Mouse (Mus musculus) hindbrain, embryonic 14.5 days (tissue): ENCODE data around the gene Clybl. TPM values are rescaled to one million over a fixed set of nuclear protein-coding genes. Genes with fewer than 3 reads are reported as not detected.

ENCODE experiments used
- ATAC-seq: fragments of 200-750 bp; cut with Nextera tagmentation; 2 replicates; pipeline ENCODE4 v1.8.0; 2017; ENCODE audit warnings: moderate number of reproducible peaks, mild to moderate bottlenecking, moderate TSS enrichment, moderate library complexity; ENCODE audit not compliant: low FRiP score
- DNase-seq: peaks from one replicate; pipeline ENCODE4 v3.0.0-alpha.2; 2015; ENCODE audit warnings: low spot score
- H3K27ac ChIP-seq: fragments of 300-500 bp; sonication (generic); 2 replicates; pipeline ENCODE4 v1.5.1; 2014; ENCODE audit warnings: mild to moderate bottlenecking, moderate library complexity
- H3K27me3 ChIP-seq: fragments of 300-500 bp; sonication (generic); 2 replicates; pipeline ENCODE4 v1.6.1; 2014; ENCODE audit warnings: mild to moderate bottlenecking, low read length, mixed read lengths; ENCODE audit not compliant: control insufficient read depth, insufficient read depth
- H3K36me3 ChIP-seq: fragments of 300-500 bp; sonication (generic); replicated peaks from 2 replicates; pipeline ENCODE4 v1.6.1; 2014; ENCODE audit not compliant: control insufficient read depth, insufficient read depth
- H3K4me1 ChIP-seq: fragments of 300-500 bp; sonication (generic); replicated peaks from 2 replicates; pipeline ENCODE4 v1.6.1; 2014; ENCODE audit warnings: antibody characterized with exemption, low read length, mixed read lengths; ENCODE audit not compliant: control insufficient read depth, insufficient read depth
- H3K4me2 ChIP-seq: fragments of 300-500 bp; sonication (generic); replicated peaks from 2 replicates; pipeline ENCODE4 v1.6.1; 2014; ENCODE audit warnings: mild to moderate bottlenecking, moderate library complexity
- H3K4me3 ChIP-seq: fragments of 300-500 bp; sonication (generic); replicated peaks from 2 replicates; pipeline ENCODE4 v1.5.1; 2014; ENCODE audit warnings: mild to moderate bottlenecking, low read length
- H3K9ac ChIP-seq: fragments of 300-500 bp; sonication (generic); 2 replicates; pipeline ENCODE4 v1.6.1; 2014
- H3K9me3 ChIP-seq: fragments of 300-500 bp; sonication (generic); 2 replicates; pipeline ENCODE4 v1.6.1; 2016; ENCODE audit warnings: low read length; ENCODE audit not compliant: control insufficient read depth
- WGBS: fragments of 180-500 bp; shearing (Covaris S2); extraction: QIAGEN DNeasy Blood & Tissue Kit; methylation state at CpG from one replicate; pipeline ENCODE4 v1.1.7; 2014; 5-methylcytosine and 5-hydroxymethylcytosine counted together
- polyA plus RNA-seq: library from polyadenylated mRNA; unstranded; fragments of >200 nt; fragmentation: Nextera tagmentation; extraction: Ambion mirVana; gene quantifications from 2 replicates; pipeline ENCODE4 v1.2.1, GENCODE M21; 2014

The Clybl gene
- polyA plus RNA-seq, 1 experiment from 2014 or later: 16.3 TPM

- no peak overlapping the region for H3K4me3 ChIP-seq
- no peaks in the 10 kb centered on the region for H3K36me3 ChIP-seq
- no peak for DNase-seq
- H3K27me3 ChIP-seq: peaks cover 20% of the 10 kb centered on the region
- no peak overlapping the region for H3K9ac ChIP-seq
- H3K4me1 ChIP-seq: peaks cover 10% of the 10 kb centered on the region; the same call in 1 of the 2 replicates
- H3K4me2 ChIP-seq: no peak overlapping the region
- no peaks in the 10 kb centered on the region for H3K9me3 ChIP-seq
- H3K27ac ChIP-seq: peak overlapping the region; percentile 17
- WGBS: 48% methylated on average over 19 of the region's 19 CpGs
- ATAC-seq: no peak
These were observed 207.0 kb downstream of the Clybl start for GRCm38 (mm10) chr14:122388431-122389031.

GRCm38 (mm10) chr14:122389684-122390370, 208.3 kb downstream of the Clybl start:
- H3K4me3 ChIP-seq: no peak overlapping the region
- peaks cover 5% of the 10 kb centered on the region; the same call in 1 of the 2 replicates for H3K4me1 ChIP-seq
- 82% methylated on average over 13 of the region's 13 CpGs for WGBS
- DNase-seq: no peak
- H3K36me3 ChIP-seq: no peaks in the 10 kb centered on the region
- no peak for ATAC-seq
- no peaks in the 10 kb centered on the region for H3K9me3 ChIP-seq
- no peak overlapping the region for H3K4me2 ChIP-seq
- H3K27me3 ChIP-seq: peaks cover 12% of the 10 kb centered on the region; the same call in 1 of the 2 replicates
- no peak overlapping the region for H3K9ac ChIP-seq
- no peak overlapping the region for H3K27ac ChIP-seq

- WGBS: 66% methylated on average over 4 of the region's 4 CpGs
- Histone ChIP-seq H3K4me1 (no peaks in the 10 kb centered on the region), H3K36me3 (no peaks in the 10 kb centered on the region), H3K4me2 (no peak overlapping the region), H3K9me3 (no peaks in the 10 kb centered on the region), H3K27me3 (peaks cover 6% of the 10 kb centered on the region; the same call in 1 of the 2 replicates), H3K27ac (no peak overlapping the region), H3K4me3 (no peak overlapping the region), H3K9ac (no peak overlapping the region)
- DNase-seq (no peak), ATAC-seq (no peak)
These were observed 209.4 kb downstream of the Clybl start for GRCm38 (mm10) chr14:122390935-122391334.

- no peak overlapping the region for H3K9ac ChIP-seq
- H3K27me3 ChIP-seq: peaks cover 6% of the 10 kb centered on the region; the same call in 1 of the 2 replicates
- H3K9me3 ChIP-seq: no peaks in the 10 kb centered on the region
- DNase-seq (no peak), ATAC-seq (no peak)
- H3K27ac ChIP-seq: no peak overlapping the region
- WGBS: 90% methylated on average over 1 of the region's 1 CpGs
- H3K36me3 ChIP-seq: no peaks in the 10 kb centered on the region
- H3K4me3 ChIP-seq: no peak overlapping the region
- no peak overlapping the region for H3K4me2 ChIP-seq
- no peaks in the 10 kb centered on the region for H3K4me1 ChIP-seq
These were observed 211.6 kb downstream of the Clybl start for GRCm38 (mm10) chr14:122393119-122393518.

- DNase-seq (no peak), ATAC-seq (no peak)
- no peak overlapping the region for H3K4me2 ChIP-seq
- H3K27me3 ChIP-seq: peaks cover 25% of the 10 kb centered on the region
- H3K9me3 ChIP-seq: no peaks in the 10 kb centered on the region
- H3K4me3 ChIP-seq: no peak overlapping the region
- WGBS: 51% methylated on average over 4 of the region's 4 CpGs
- H3K4me1 ChIP-seq: peaks cover 9% of the 10 kb centered on the region
- H3K9ac ChIP-seq: no peak overlapping the region
- no peaks in the 10 kb centered on the region for H3K36me3 ChIP-seq
- H3K27ac ChIP-seq: no peak overlapping the region
These were observed 217.2 kb downstream of the Clybl start for GRCm38 (mm10) chr14:122398676-122399075.

GRCm38 (mm10) chr14:122399906-122400305, 218.4 kb downstream of the Clybl start:
- H3K9me3 ChIP-seq: no peaks in the 10 kb centered on the region
- no peaks in the 10 kb centered on the region for H3K36me3 ChIP-seq
- 73% methylated on average over 5 of the region's 5 CpGs for WGBS
- no peak overlapping the region for H3K9ac ChIP-seq
- H3K4me2 ChIP-seq: no peak overlapping the region
- DNase-seq (no peak), ATAC-seq (no peak)
- H3K27me3 ChIP-seq: peaks cover 37% of the 10 kb centered on the region
- no peak overlapping the region for H3K27ac ChIP-seq
- peaks cover 9% of the 10 kb centered on the region for H3K4me1 ChIP-seq
- no peak overlapping the region for H3K4me3 ChIP-seq

- Histone ChIP-seq H3K9me3 (no peaks in the 10 kb centered on the region), H3K4me2 (no peak overlapping the region), H3K9ac (no peak overlapping the region), H3K36me3 (no peaks in the 10 kb centered on the region), H3K4me3 (no peak overlapping the region), H3K4me1 (peaks cover 26% of the 10 kb centered on the region), H3K27me3 (peaks cover 56% of the 10 kb centered on the region), H3K27ac (no peak overlapping the region)
- DNase-seq: no peak
- no peak for ATAC-seq
- WGBS: 30% methylated on average over 11 of the region's 11 CpGs
These were observed 220.4 kb downstream of the Clybl start for GRCm38 (mm10) chr14:122401886-122402285.

GRCm38 (mm10) chr14:122402716-122403258, 221.3 kb downstream of the Clybl start:
- H3K27me3 ChIP-seq: peaks cover 64% of the 10 kb centered on the region
- no peak overlapping the region for H3K4me3 ChIP-seq
- no peaks in the 10 kb centered on the region for H3K36me3 ChIP-seq
- no peaks in the 10 kb centered on the region for H3K9me3 ChIP-seq
- peaks cover 29% of the 10 kb centered on the region for H3K4me1 ChIP-seq
- DNase-seq (no peak), ATAC-seq (no peak)
- no peak overlapping the region for H3K4me2 ChIP-seq
- 17% methylated on average over 12 of the region's 12 CpGs for WGBS
- H3K27ac ChIP-seq: no peak overlapping the region
- H3K9ac ChIP-seq: no peak overlapping the region

GRCm38 (mm10) chr14:122403422-122403940, 222.0 kb downstream of the Clybl start:
- Histone ChIP-seq H3K4me1 (peaks cover 29% of the 10 kb centered on the region), H3K36me3 (no peaks in the 10 kb centered on the region), H3K9ac (no peak overlapping the region), H3K4me2 (no peak overlapping the region), H3K27me3 (peaks cover 71% of the 10 kb centered on the region), H3K4me3 (no peak overlapping the region), H3K9me3 (no peaks in the 10 kb centered on the region), H3K27ac (no peak overlapping the region)
- DNase-seq (no peak), ATAC-seq (no peak)
- 53% methylated on average over 3 of the region's 3 CpGs for WGBS
